Mouse (Mus musculus) brain, embryonic 14.5 days (tissue): ENCODE data around the gene Olfr969.

Experiments used
- CTCF ChIP-seq: fragments of 200-500 bp; IDR thresholded peaks from 2 replicates; pipeline ENCODE4 v1.5.1; 2012; ENCODE audit warnings: inconsistent platforms, mild to moderate bottlenecking, moderate library complexity, borderline replicate concordance; ENCODE audit not compliant: insufficient read depth, insufficient read length; ENCODE audit errors: extremely low read depth
- POLR2A ChIP-seq: fragments of 200-500 bp; IDR thresholded peaks from 2 replicates; pipeline ENCODE4 v1.6.1; 2012; ENCODE audit warnings: mild to moderate bottlenecking, inconsistent platforms, borderline replicate concordance; ENCODE audit not compliant: poor library complexity, insufficient read depth, insufficient read length, severe bottlenecking; ENCODE audit errors: extremely low read depth

DNA sequence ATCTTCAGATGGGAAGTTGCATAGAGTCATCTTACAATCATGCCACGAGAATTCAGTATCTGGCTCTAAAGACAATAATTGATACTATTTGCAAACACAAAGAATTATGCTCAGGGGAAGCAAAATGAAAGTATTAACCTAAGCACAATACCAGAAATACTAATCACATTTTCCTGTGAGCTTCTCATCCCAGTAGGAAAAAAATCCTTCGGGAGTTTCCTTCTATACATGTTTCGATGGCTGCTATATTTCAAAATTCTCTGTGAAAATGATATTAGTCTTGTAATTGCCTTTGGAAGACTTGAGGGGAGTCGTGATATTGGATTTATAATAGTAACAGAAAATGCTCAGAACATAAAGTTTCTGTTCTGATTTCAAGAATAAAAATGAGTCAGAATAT, 17.8 kb downstream of the Olfr969 start, which contains the start of gene Olfr970:
- TF ChIP-seq CTCF = no peak
- TF ChIP-seq POLR2A = no peak
